Mouse (Mus musculus) embryonic facial prominence, embryonic 10.5 days (tissue): Measurements from ENCODE around the gene B130006D01Rik. TPM values are rescaled to one million over a fixed set of nuclear protein-coding genes. Genes with fewer than 3 reads are reported as not detected.

Experiments
- DNase-seq: peaks from one replicate; pipeline ENCODE4 v3.0.0-alpha.2; 2017; ENCODE audit warnings: low spot score
- H3K27ac ChIP-seq: fragments of 300-500 bp; sonication (generic); replicated peaks from 2 replicates; pipeline ENCODE4 v1.5.1; 2016; ENCODE audit warnings: mild to moderate bottlenecking
- H3K27me3 ChIP-seq: fragments of 300-500 bp; sonication (generic); replicated peaks from 2 replicates; pipeline ENCODE4 v1.6.1; 2016; ENCODE audit warnings: low read depth, mild to moderate bottlenecking; ENCODE audit not compliant: poor library complexity, severe bottlenecking
- H3K36me3 ChIP-seq: fragments of 300-500 bp; sonication (generic); replicated peaks from 2 replicates; pipeline ENCODE4 v1.6.1; 2016; ENCODE audit warnings: mild to moderate bottlenecking, moderate library complexity
- H3K4me1 ChIP-seq: fragments of 300-500 bp; sonication (generic); 2 replicates; pipeline ENCODE4 v1.6.1; 2016
- H3K4me3 ChIP-seq: fragments of 300-500 bp; sonication (generic); 2 replicates; pipeline ENCODE4 v1.5.1; 2016; ENCODE audit warnings: mild to moderate bottlenecking, moderate library complexity
- H3K9me3 ChIP-seq: fragments of 300-500 bp; sonication (generic); 2 replicates; pipeline ENCODE4 v1.6.1; 2016; ENCODE audit warnings: mild to moderate bottlenecking
- whole genome bisulfite sequencing: fragments of 180-500 bp; shearing (Covaris S2); methylation state at CpG from one replicate; pipeline ENCODE4 v1.1.7; 2016; 5-methylcytosine and 5-hydroxymethylcytosine counted together
- polyA plus RNA-seq: library from polyadenylated mRNA; unstranded; fragments of >200 nt; fragmentation: Nextera tagmentation; extraction: Ambion mirVana; gene quantifications from 2 replicates; pipeline ENCODE4 v1.2.1, GENCODE M21; 2016

Gene B130006D01Rik
- polyA plus RNA-seq, 1 experiment from 2014 or later = 1.9 TPM

- 90% methylated on average over 5 of the region's 5 CpGs for WGBS
- peaks cover 71% of the 10 kb centered on the region for H3K36me3 ChIP-seq
- H3K27ac ChIP-seq = no peak overlapping the region
- no peaks in the 10 kb centered on the region for H3K27me3 ChIP-seq
- no peaks in the 10 kb centered on the region for H3K4me1 ChIP-seq
- H3K4me3 ChIP-seq = no peak overlapping the region
- DNase-seq = no peak
- H3K9me3 ChIP-seq = no peaks in the 10 kb centered on the region
Observed at GRCm38 (mm10) chr11:95760521-95760920, 37.1 kb downstream of the B130006D01Rik start.

- Histone ChIP-seq H3K27ac (no peak overlapping the region), H3K4me1 (no peaks in the 10 kb centered on the region), H3K9me3 (no peaks in the 10 kb centered on the region), H3K4me3 (no peak overlapping the region), H3K27me3 (no peaks in the 10 kb centered on the region), H3K36me3 (peaks cover 57% of the 10 kb centered on the region)
- 90% methylated on average over 4 of the region's 4 CpGs for WGBS
- DNase-seq = no peak
Observed at GRCm38 (mm10) chr11:95762996-95763395, 39.6 kb downstream of the B130006D01Rik start.

DNA sequence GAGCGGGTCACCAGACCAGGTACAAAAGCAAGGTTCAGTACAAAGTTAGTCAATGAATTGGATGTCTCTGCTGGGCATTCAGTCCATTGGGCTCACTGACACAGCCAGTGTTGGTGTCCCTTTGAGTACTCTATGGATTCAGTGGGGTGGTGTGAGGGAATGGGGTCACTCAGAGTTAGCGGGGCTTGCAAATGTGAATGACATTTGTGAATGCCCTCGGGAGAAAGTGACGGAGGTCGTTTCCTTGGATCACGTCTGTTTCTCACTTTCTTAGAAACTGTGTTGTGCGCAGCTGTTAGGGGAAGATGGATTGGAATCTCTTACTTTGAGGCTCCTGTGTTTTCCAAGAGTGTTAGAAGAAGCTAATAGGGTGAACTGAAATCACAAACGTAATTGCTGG is 41.4 kb downstream of the B130006D01Rik start:
- 67% methylated on average over 8 of the region's 8 CpGs for WGBS
- Histone ChIP-seq H3K4me3 (no peak overlapping the region), H3K27me3 (no peaks in the 10 kb centered on the region), H3K9me3 (no peaks in the 10 kb centered on the region), H3K36me3 (peaks cover 59% of the 10 kb centered on the region), H3K27ac (no peak overlapping the region), H3K4me1 (no peaks in the 10 kb centered on the region)
- DNase-seq = no peak

DNA sequence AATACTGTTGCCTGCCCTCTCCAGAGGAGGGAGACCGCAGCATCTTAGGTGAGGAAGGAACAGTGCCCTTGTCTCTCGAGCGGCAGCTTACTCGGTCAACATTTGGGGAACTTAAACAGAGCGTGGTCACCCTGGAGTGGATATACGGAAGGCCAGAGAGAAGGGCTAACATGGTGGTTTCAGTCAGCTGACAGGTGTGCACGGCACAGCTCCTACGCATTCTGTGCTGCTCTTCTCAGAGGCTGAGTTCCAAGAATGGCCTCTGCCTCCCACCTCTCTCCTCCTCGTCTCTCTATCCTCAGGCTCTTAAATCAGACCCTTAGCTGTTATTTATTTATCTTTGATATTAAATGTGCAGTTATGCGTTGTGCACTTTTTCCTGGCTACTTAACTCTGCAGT is 41.9 kb downstream of the B130006D01Rik start:
- no peak overlapping the region for H3K4me3 ChIP-seq
- 92% methylated on average over 10 of the region's 10 CpGs for WGBS
- peaks cover 61% of the 10 kb centered on the region for H3K36me3 ChIP-seq
- H3K9me3 ChIP-seq = no peaks in the 10 kb centered on the region
- H3K27me3 ChIP-seq = no peaks in the 10 kb centered on the region
- no peak for DNase-seq
- no peaks in the 10 kb centered on the region for H3K4me1 ChIP-seq
- no peak overlapping the region for H3K27ac ChIP-seq

DNA sequence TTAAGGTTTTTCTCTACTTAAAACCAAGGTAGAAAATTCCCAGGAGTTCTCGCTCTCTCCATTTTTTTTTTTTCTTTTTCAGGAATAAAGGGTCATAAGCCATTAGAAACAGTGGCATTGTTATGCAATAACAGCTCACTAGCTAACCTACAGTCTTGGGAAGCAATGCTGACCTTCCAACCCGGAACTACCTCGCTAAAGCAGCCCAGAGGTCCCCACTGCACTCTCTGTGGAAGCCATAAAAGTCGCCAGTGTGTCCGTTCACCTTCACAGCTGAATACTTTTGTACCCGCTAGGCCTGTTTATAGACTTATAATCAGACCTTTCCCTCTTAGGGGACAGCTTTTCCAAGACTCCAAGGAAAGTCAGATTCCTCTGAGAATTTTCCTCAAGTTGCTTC is 44.9 kb downstream of the B130006D01Rik start:
- H3K9me3 ChIP-seq = no peaks in the 10 kb centered on the region
- no peak overlapping the region for H3K4me3 ChIP-seq
- peaks cover 11% of the 10 kb centered on the region for H3K4me1 ChIP-seq
- H3K27me3 ChIP-seq = no peaks in the 10 kb centered on the region
- no peak for DNase-seq
- H3K36me3 ChIP-seq = peaks cover 59% of the 10 kb centered on the region
- H3K27ac ChIP-seq = no peak overlapping the region
- 88% methylated on average over 6 of the region's 6 CpGs for WGBS

DNA sequence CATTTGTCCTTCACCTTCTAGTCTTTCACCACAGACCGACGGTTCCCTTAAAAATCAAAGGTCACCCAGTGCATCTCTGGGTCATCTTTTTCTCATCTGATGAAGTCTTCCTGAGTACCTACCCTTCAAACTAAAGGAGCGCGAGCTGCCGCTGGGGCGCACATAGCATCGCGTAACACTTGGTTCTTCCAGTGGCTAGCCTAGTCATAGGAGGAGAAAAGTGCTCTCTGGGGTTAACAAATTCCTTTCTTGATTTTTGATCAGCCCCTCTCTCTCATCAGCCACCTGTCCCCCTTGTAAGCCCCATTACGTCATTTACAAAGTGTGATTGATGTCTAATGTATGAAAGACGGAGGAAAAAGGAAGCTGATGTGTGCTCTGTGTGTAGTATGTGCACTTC is 45.8 kb downstream of the B130006D01Rik start:
- Histone ChIP-seq H3K27ac (no peak overlapping the region), H3K27me3 (no peaks in the 10 kb centered on the region), H3K36me3 (peaks cover 55% of the 10 kb centered on the region), H3K4me1 (peaks cover 11% of the 10 kb centered on the region), H3K9me3 (no peaks in the 10 kb centered on the region), H3K4me3 (no peak overlapping the region)
- WGBS = 90% methylated on average over 10 of the region's 10 CpGs
- DNase-seq = no peak

DNA sequence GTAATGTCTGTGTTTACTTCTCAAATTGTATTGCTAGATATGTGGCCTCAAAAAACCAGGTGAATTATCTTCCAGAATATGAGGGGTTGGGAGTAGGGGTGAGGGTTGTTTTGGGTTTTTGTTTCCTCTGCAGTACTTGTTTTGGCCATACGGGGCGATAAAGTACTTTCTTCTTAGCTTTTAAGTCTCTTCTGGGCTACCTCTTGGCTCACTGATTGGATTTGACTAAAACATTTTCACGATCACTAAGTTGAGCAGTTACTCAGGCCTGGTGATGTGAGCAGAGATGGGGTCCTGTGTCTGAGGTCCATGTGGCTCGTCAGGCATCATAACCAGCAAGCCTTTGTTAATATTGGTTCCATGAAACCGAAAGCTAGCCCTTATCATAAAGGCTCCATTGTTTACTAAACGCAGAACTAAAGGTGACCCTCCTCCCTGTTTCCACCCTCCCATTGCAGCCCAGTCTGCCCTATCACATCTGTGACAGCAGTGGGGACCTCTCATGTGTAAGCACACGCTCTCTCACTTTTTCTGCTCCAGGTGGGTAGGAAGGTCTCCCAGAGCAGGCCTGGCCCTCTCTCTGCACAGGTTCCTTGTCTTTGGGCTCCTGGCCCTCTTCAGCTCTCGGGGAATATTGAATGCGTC is 47.5 kb downstream of the B130006D01Rik start:
- no peak for DNase-seq

DNA sequence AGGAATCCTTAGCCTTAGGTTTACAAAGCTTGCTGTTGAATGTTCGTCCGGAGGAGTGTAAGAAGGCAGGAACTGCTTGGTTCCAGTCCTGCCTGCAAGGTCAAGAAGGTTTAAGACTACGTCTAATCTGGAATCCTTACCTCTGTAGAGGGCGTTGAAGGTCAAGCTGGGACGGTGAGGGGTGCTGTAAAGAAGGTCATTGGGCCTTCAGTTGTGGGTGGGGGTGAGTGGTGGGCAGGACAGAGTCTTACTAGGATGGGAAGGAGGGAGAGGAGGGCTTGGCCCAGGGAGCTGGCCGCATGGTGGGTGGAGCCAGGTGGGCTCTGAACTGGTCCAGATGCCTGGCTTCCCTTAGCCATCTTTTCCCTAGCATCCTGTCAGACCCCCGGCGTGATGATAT is 48.3 kb downstream of the B130006D01Rik start:
- H3K27me3 ChIP-seq = no peaks in the 10 kb centered on the region
- H3K4me3 ChIP-seq = no peak overlapping the region
- H3K9me3 ChIP-seq = no peaks in the 10 kb centered on the region
- WGBS = 83% methylated on average over 8 of the region's 8 CpGs
- H3K36me3 ChIP-seq = peaks cover 50% of the 10 kb centered on the region
- DNase-seq = no peak
- peaks cover 11% of the 10 kb centered on the region for H3K4me1 ChIP-seq
- no peak overlapping the region for H3K27ac ChIP-seq

More for the DNA sequence above, 47.5 kb downstream of the B130006D01Rik start:
- WGBS = 50% methylated on average over 9 of the region's 9 CpGs
- Histone ChIP-seq H3K9me3 (no peaks in the 10 kb centered on the region), H3K36me3 (peaks cover 50% of the 10 kb centered on the region), H3K27me3 (no peaks in the 10 kb centered on the region), H3K27ac (peak overlapping the region; percentile 35), H3K4me1 (peaks cover 11% of the 10 kb centered on the region), H3K4me3 (no peak overlapping the region)

GRCm38 (mm10) chr11:95773264-95773663 is 49.9 kb downstream of the B130006D01Rik start:
- Histone ChIP-seq H3K4me1 (peaks cover 16% of the 10 kb centered on the region), H3K27ac (no peak overlapping the region), H3K36me3 (peaks cover 57% of the 10 kb centered on the region), H3K4me3 (no peak overlapping the region), H3K9me3 (no peaks in the 10 kb centered on the region), H3K27me3 (no peaks in the 10 kb centered on the region)
- DNase-seq = no peak
- 89% methylated on average over 3 of the region's 3 CpGs for WGBS

Other genes starting within 250 kb of the B130006D01Rik start
- 0.50 and 0.54 TPM in 2 replicates for gene Nxph3, start 209.0 kb upstream of the B130006D01Rik start, polyA plus RNA-seq
- gene Ngfr, start 135.9 kb upstream of the B130006D01Rik start, polyA plus RNA-seq = 21.7 and 23.5 TPM in 2 replicates
- gene Phb, start 56.6 kb upstream of the B130006D01Rik start, polyA plus RNA-seq = 309 and 312 TPM in 2 replicates
- gene Zfp652, start 10.9 kb upstream of the B130006D01Rik start, polyA plus RNA-seq = 19.5 and 20.3 TPM in 2 replicates
- gene Phospho1, start 100.9 kb downstream of the B130006D01Rik start, polyA plus RNA-seq = not detected in 2 replicates
- gene Gngt2, start 113.6 kb downstream of the B130006D01Rik start, polyA plus RNA-seq = 9.5 and 10.0 TPM in 2 replicates
- gene Abi3, start 118.9 kb downstream of the B130006D01Rik start, polyA plus RNA-seq = 3.7 and 4.1 TPM in 2 replicates
- gene B4galnt2, start 191.3 kb downstream of the B130006D01Rik start, polyA plus RNA-seq = 0.09 and 0.16 TPM in 2 replicates